Mouse (Mus musculus): ENCODE measurements around the gene Irak4. TPM values are rescaled to one million over a fixed set of nuclear protein-coding genes. Genes with fewer than 3 reads are reported as not detected.
A peak's percentile ranks its signal among the peaks of the same experiment; 100 is the strongest.

Gene Irak4
- polyA plus RNA-seq, 1 experiment from 2014 or later = 22.3 TPM

GRCm38 (mm10) chr15:94600145-94600707, 56.8 kb downstream of the Irak4 start:
- Histone ChIP-seq H3K27me3 (replicated peaks; ENCODE audit: control insufficient read depth, insufficient read depth, low read length) (no peaks in the 10 kb centered on the region), H3K4me1 (ENCODE audit: control insufficient read depth, insufficient read depth, low read length) (peaks cover 6% of the 10 kb centered on the region; the same call in 1 of the 2 replicates), H3K9me3 (ENCODE audit: control insufficient read depth, low read length) (no peaks in the 10 kb centered on the region), H3K36me3 (ENCODE audit: control insufficient read depth, insufficient read depth, low read length) (no peaks in the 10 kb centered on the region), H3K9ac (ENCODE audit: low read depth, low read length) (no peak overlapping the region), H3K27ac (ENCODE audit: low read length) (no peak overlapping the region), H3K4me3 (ENCODE audit: low read length) (no peak overlapping the region), H3K4me2 (ENCODE audit: low read depth, low read length) (no peak overlapping the region)
- peak; percentile 57 for ATAC-seq
- 70% methylated on average over 11 of the region's 11 CpGs for WGBS

- no peak overlapping the region for H3K9ac ChIP-seq (ENCODE audit: low read depth, low read length)
- H3K4me1 ChIP-seq (ENCODE audit: control insufficient read depth, insufficient read depth, low read length) = peaks cover 6% of the 10 kb centered on the region; the same call in 1 of the 2 replicates
- H3K9me3 ChIP-seq (ENCODE audit: control insufficient read depth, low read length) = no peaks in the 10 kb centered on the region
- H3K4me2 ChIP-seq (ENCODE audit: low read depth, low read length) = no peak overlapping the region
- WGBS = 20% methylated on average over 3 of the region's 3 CpGs
- no peak overlapping the region for H3K4me3 ChIP-seq (ENCODE audit: low read length)
- H3K27ac ChIP-seq (ENCODE audit: low read length) = no peak overlapping the region
- H3K36me3 ChIP-seq (ENCODE audit: control insufficient read depth, insufficient read depth, low read length) = no peaks in the 10 kb centered on the region
- peak; percentile 82 for ATAC-seq
- H3K27me3 ChIP-seq (replicated peaks; ENCODE audit: control insufficient read depth, insufficient read depth, low read length) = no peaks in the 10 kb centered on the region
Observed at GRCm38 (mm10) chr15:94601339-94601738, 57.9 kb downstream of the Irak4 start.

GRCm38 (mm10) chr15:94602441-94602840, 59.0 kb downstream of the Irak4 start:
- H3K27ac ChIP-seq (ENCODE audit: low read length) = no peak overlapping the region
- no peak overlapping the region for H3K9ac ChIP-seq (ENCODE audit: low read depth, low read length)
- H3K9me3 ChIP-seq (ENCODE audit: control insufficient read depth, low read length) = no peaks in the 10 kb centered on the region
- H3K4me3 ChIP-seq (ENCODE audit: low read length) = no peak overlapping the region
- H3K27me3 ChIP-seq (replicated peaks; ENCODE audit: control insufficient read depth, insufficient read depth, low read length) = no peaks in the 10 kb centered on the region
- no peak overlapping the region for H3K4me2 ChIP-seq (ENCODE audit: low read depth, low read length)
- peaks cover 6% of the 10 kb centered on the region; the same call in 1 of the 2 replicates for H3K4me1 ChIP-seq (ENCODE audit: control insufficient read depth, insufficient read depth, low read length)
- WGBS = 65% methylated on average over 3 of the region's 3 CpGs
- H3K36me3 ChIP-seq (ENCODE audit: control insufficient read depth, insufficient read depth, low read length) = no peaks in the 10 kb centered on the region
- ATAC-seq = no peak

- Histone ChIP-seq H3K9me3 (ENCODE audit: control insufficient read depth, low read length) (no peaks in the 10 kb centered on the region), H3K36me3 (ENCODE audit: control insufficient read depth, insufficient read depth, low read length) (no peaks in the 10 kb centered on the region), H3K4me2 (ENCODE audit: low read depth, low read length) (no peak overlapping the region), H3K4me1 (ENCODE audit: control insufficient read depth, insufficient read depth, low read length) (no peaks in the 10 kb centered on the region), H3K27ac (ENCODE audit: low read length) (no peak overlapping the region), H3K27me3 (replicated peaks; ENCODE audit: control insufficient read depth, insufficient read depth, low read length) (no peaks in the 10 kb centered on the region), H3K9ac (ENCODE audit: low read depth, low read length) (no peak overlapping the region), H3K4me3 (ENCODE audit: low read length) (no peak overlapping the region)
- no peak for ATAC-seq
- 90% methylated on average over 8 of the region's 8 CpGs for WGBS
Observed at GRCm38 (mm10) chr15:94607768-94608167, 64.3 kb downstream of the Irak4 start.

- H3K4me3 ChIP-seq (ENCODE audit: low read length) = no peak overlapping the region
- WGBS = 91% methylated on average over 11 of the region's 11 CpGs
- no peak overlapping the region for H3K9ac ChIP-seq (ENCODE audit: low read depth, low read length)
- no peaks in the 10 kb centered on the region for H3K4me1 ChIP-seq (ENCODE audit: control insufficient read depth, insufficient read depth, low read length)
- no peak overlapping the region for H3K27ac ChIP-seq (ENCODE audit: low read length)
- no peak overlapping the region for H3K4me2 ChIP-seq (ENCODE audit: low read depth, low read length)
- no peak for ATAC-seq
- no peaks in the 10 kb centered on the region for H3K36me3 ChIP-seq (ENCODE audit: control insufficient read depth, insufficient read depth, low read length)
- no peaks in the 10 kb centered on the region for H3K9me3 ChIP-seq (ENCODE audit: control insufficient read depth, low read length)
- H3K27me3 ChIP-seq (replicated peaks; ENCODE audit: control insufficient read depth, insufficient read depth, low read length) = no peaks in the 10 kb centered on the region
Observed at GRCm38 (mm10) chr15:94616036-94616435, 72.6 kb downstream of the Irak4 start.

- no peak overlapping the region for H3K9ac ChIP-seq (ENCODE audit: low read depth, low read length)
- no peaks in the 10 kb centered on the region for H3K36me3 ChIP-seq (ENCODE audit: control insufficient read depth, insufficient read depth, low read length)
- H3K9me3 ChIP-seq (ENCODE audit: control insufficient read depth, low read length) = no peaks in the 10 kb centered on the region
- H3K4me1 ChIP-seq (ENCODE audit: control insufficient read depth, insufficient read depth, low read length) = no peaks in the 10 kb centered on the region
- no peak for ATAC-seq
- H3K27me3 ChIP-seq (replicated peaks; ENCODE audit: control insufficient read depth, insufficient read depth, low read length) = no peaks in the 10 kb centered on the region
- H3K4me3 ChIP-seq (ENCODE audit: low read length) = no peak overlapping the region
- H3K27ac ChIP-seq (ENCODE audit: low read length) = no peak overlapping the region
- H3K4me2 ChIP-seq (ENCODE audit: low read depth, low read length) = no peak overlapping the region
Observed at GRCm38 (mm10) chr15:94620909-94621308, 77.5 kb downstream of the Irak4 start.

- Histone ChIP-seq H3K9me3 (ENCODE audit: control insufficient read depth, low read length) (no peaks in the 10 kb centered on the region), H3K27ac (ENCODE audit: low read length) (no peak overlapping the region), H3K4me3 (ENCODE audit: low read length) (peak overlapping the region; percentile 65), H3K27me3 (replicated peaks; ENCODE audit: control insufficient read depth, insufficient read depth, low read length) (peaks cover 5% of the 10 kb centered on the region; the same call in 1 of the 2 replicates), H3K9ac (ENCODE audit: low read depth, low read length) (peak overlapping the region; percentile 71), H3K36me3 (ENCODE audit: control insufficient read depth, insufficient read depth, low read length) (no peaks in the 10 kb centered on the region), H3K4me2 (ENCODE audit: low read depth, low read length) (peak overlapping the region; percentile 99), H3K4me1 (ENCODE audit: control insufficient read depth, insufficient read depth, low read length) (peaks cover 4% of the 10 kb centered on the region; the same call in 1 of the 2 replicates)
- no peak for ATAC-seq
- 48% methylated on average over 2 of the region's 2 CpGs for WGBS
Observed at GRCm38 (mm10) chr15:94628463-94628829, 85.0 kb downstream of the Irak4 start.

GRCm38 (mm10) chr15:94628830-94629601, 85.6 kb downstream of the Irak4 start, which contains the start of gene Tmem117:
Gene Tmem117, plus strand, starts transcription at chr15:94629232.
- Histone ChIP-seq H3K36me3 (ENCODE audit: control insufficient read depth, insufficient read depth, low read length) (no peaks in the 10 kb centered on the region), H3K27ac (ENCODE audit: low read length) (no peak within 1 kb of the TSS), H3K27me3 (replicated peaks; ENCODE audit: control insufficient read depth, insufficient read depth, low read length) (peaks cover 5% of the 10 kb centered on the region; the same call in 1 of the 2 replicates), H3K9me3 (ENCODE audit: control insufficient read depth, low read length) (no peaks in the 10 kb centered on the region), H3K4me2 (ENCODE audit: low read depth, low read length) (peak within 1 kb of the TSS; percentile 99), H3K9ac (ENCODE audit: low read depth, low read length) (peak within 1 kb of the TSS; percentile 71), H3K4me3 (ENCODE audit: low read length) (peak within 1 kb of the TSS; percentile 65), H3K4me1 (ENCODE audit: control insufficient read depth, insufficient read depth, low read length) (peaks cover 4% of the 10 kb centered on the region; the same call in 1 of the 2 replicates)
- WGBS = under 1% methylated on average over 53 of the region's 96 CpGs
- peak; percentile 90 for ATAC-seq

GRCm38 (mm10) chr15:94630553-94630952, 87.1 kb downstream of the Irak4 start:
- H3K4me2 ChIP-seq (ENCODE audit: low read depth, low read length) = no peak overlapping the region
- H3K4me3 ChIP-seq (ENCODE audit: low read length) = no peak overlapping the region
- no peak overlapping the region for H3K27ac ChIP-seq (ENCODE audit: low read length)
- peaks cover 5% of the 10 kb centered on the region; the same call in 1 of the 2 replicates for H3K27me3 ChIP-seq (replicated peaks; ENCODE audit: control insufficient read depth, insufficient read depth, low read length)
- H3K4me1 ChIP-seq (ENCODE audit: control insufficient read depth, insufficient read depth, low read length) = peaks cover 4% of the 10 kb centered on the region; the same call in 1 of the 2 replicates
- ATAC-seq = peak; percentile 55
- WGBS = 47% methylated on average over 4 of the region's 4 CpGs
- no peak overlapping the region for H3K9ac ChIP-seq (ENCODE audit: low read depth, low read length)
- no peaks in the 10 kb centered on the region for H3K36me3 ChIP-seq (ENCODE audit: control insufficient read depth, insufficient read depth, low read length)
- H3K9me3 ChIP-seq (ENCODE audit: control insufficient read depth, low read length) = no peaks in the 10 kb centered on the region

Data from intestine, embryonic 16.5 days (tissue).